Mouse (Mus musculus) myocyte (in vitro differentiated cells): ENCODE results near the gene Gm853.

ENCODE experiments used
- CEBPB ChIP-seq: IDR thresholded peaks from 2 replicates; pipeline ENCODE4 v1.6.1; 2011; ENCODE audit warnings: mild to moderate bottlenecking, moderate library complexity; ENCODE audit not compliant: poor library complexity, insufficient read depth, severe bottlenecking
- E2F4 ChIP-seq: IDR thresholded peaks from one replicate; pipeline ENCODE4 v1.6.1; 2011; ENCODE audit warnings: mild to moderate bottlenecking, control low read depth, moderate library complexity; ENCODE audit not compliant: insufficient read depth
- MAX ChIP-seq: IDR thresholded peaks from one replicate; pipeline ENCODE4 v1.6.1; 2011; ENCODE audit warnings: low read depth, mild to moderate bottlenecking, control low read depth
- MYOG ChIP-seq, 3 experiments: IDR thresholded peaks; one replicate each; pipeline ENCODE4 v1.6.1; 2011; ENCODE audit warnings: control low read depth in 2 of 3, low read depth in 2 of 3, mild to moderate bottlenecking in 2 of 3; ENCODE audit not compliant: insufficient read length in 2 of 3, control insufficient read depth in 1 of 3, insufficient read depth in 1 of 3
- POLR2A ChIP-seq: IDR thresholded peaks from one replicate; pipeline ENCODE4 v1.6.1; 2011; ENCODE audit warnings: low read depth, mild to moderate bottlenecking, control low read depth, moderate library complexity; ENCODE audit not compliant: insufficient read length
- TCF12 ChIP-seq: IDR thresholded peaks from one replicate; pipeline ENCODE4 v1.6.1; 2011; ENCODE audit warnings: mild to moderate bottlenecking, control low read depth; ENCODE audit not compliant: poor library complexity, insufficient read depth, severe bottlenecking
- USF1 ChIP-seq: IDR thresholded peaks from one replicate; pipeline ENCODE4 v1.6.1; 2011; ENCODE audit warnings: low read depth, mild to moderate bottlenecking, control low read depth, moderate library complexity

DNA sequence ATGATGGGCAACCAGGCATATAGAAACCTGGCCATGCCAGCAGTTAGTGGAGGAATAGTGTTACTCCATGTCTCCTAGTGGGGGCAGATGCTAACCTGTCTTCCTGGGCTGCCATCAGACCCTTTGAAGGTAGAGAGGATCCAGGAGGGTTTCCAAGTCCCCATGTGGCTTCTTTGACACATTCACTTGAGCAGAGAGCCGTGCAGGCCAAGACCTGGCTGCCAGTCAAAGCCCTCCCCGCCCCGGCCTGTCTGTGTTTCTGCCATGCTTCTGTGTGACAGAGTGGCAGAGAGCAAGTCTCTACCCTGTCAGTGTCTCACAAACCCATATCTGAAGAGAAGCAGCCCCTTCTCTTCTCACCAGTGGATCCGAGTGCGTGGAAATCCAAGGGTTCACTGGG lies 38.3 kb downstream of the Gm853 start:
- TF ChIP-seq CEBPB, result no peak
- TF ChIP-seq TCF12, result no peak
- TF ChIP-seq POLR2A, result no peak
- no peak for TF ChIP-seq MAX
- no peak for TF ChIP-seq MYOG (IDR thresholded peaks at IDR 0.05; ENCODE audit: control insufficient read depth in 1 of 3, insufficient read depth in 1 of 3, insufficient read length in 2 of 3, low read depth in 2 of 3)
- no peak for TF ChIP-seq E2F4
- no peak for TF ChIP-seq USF1
